Mouse (Mus musculus): ENCODE data around the gene Sh3bp1.
"Not testable (repeated sequence)": the region's sequence is repeated elsewhere in the genome, so short reads cannot be mapped to it uniquely, and the experiment has no call there.

The Sh3bp1 gene

GRCm38 (mm10) chr15:78877810-78878390 is 21.7 kb upstream of the Sh3bp1 start:
- no peak for DNase-seq

GRCm38 (mm10) chr15:78878792-78879516 is 20.6 kb upstream of the Sh3bp1 start:
- DNase-seq, result not testable (repeated sequence)

DNA sequence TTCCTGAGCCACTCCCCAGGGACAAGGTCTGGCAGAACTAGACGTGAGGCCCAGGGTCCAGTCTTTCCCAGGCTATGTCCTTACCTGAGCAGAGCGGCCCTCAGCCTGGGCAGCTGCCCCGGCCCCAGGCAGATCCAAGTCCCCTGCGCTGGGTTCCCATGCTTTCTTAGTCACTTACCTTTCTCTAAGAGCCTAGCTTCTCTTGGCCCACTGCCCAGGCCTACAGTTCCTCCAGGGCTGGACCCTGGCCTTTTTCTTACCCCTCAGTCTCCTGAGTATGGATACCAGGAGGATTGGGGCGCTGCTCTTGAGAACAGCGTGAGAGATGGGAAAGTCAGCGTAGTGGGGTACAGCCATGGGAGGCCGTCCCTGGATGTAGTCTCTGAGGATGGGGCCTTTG is 19.1 kb upstream of the Sh3bp1 start:
- peak in 1 of 2 experiments; percentile 44 for DNase-seq

- DNase-seq, result no peak
These were observed 17.7 kb upstream of the Sh3bp1 start for GRCm38 (mm10) chr15:78881828-78882227.

DNA sequence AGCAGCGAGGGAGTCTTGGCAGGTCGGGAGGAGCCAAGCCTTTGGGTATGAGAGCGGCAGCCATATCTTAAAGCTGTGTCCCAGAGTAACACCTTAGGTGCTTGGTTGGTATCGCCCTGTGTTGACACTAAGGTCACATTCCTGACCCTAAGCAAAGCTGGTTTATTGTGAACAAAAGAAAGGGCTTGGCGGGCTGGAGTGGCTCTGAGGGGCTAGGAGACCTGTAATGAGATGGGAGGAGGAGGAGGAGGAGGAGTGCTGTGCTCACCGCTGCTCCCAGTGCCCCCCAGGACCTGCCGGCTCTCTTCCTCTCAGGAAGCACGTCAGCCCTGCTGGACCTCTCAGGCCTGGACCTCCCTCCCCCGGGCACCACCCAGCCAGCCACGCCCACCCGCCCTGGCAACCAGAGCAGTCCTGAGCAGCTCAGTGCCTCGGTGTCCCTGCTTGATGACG is 10.1 kb upstream of the Sh3bp1 start:
- DNase-seq, result no peak

DNA sequence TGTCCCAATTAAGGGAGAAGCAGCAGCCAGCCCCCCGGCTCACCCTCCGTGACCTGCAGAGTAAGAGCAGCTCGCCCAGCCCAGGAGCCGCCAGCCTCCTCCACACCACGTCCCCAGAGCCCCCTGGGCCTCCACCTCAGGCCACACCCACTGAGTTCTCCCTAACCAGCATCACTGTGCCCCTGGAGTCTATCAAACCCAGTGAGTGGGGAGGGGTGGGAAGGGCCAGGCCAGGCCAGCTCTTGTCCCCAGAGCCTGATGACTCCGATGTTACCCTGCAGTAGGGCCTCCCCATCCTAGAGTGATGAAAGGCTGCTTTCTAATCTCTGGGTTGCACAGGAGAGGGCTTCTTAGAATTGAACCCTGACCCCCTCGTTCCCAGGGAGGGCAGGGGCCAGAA is 7.1 kb upstream of the Sh3bp1 start:
- DNase-seq, result no peak

GRCm38 (mm10) chr15:78894726-78895125 is 4.8 kb upstream of the Sh3bp1 start:
- no peak for DNase-seq

DNA sequence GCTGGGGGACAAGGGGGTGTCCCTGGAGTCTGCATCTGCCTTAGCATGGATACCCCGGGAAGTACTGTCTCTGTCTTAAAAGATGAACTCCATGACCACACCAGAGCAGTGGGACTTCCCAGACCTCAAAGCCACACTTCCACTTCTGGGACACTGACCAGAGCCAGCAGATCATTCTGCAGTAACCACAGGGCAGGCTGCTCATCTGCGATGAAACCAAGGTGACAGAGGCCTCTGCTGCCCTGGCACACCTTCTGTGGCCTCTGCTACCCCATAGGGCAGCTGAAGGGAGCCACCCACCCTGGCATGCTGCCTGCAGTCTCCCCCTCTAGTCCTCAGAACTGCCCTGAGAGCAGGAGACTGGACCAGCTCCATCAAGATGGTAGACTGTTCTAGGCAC is 3.8 kb upstream of the Sh3bp1 start:
- DNase-seq, result peak in 1 of 2 experiments; percentile 46

DNA sequence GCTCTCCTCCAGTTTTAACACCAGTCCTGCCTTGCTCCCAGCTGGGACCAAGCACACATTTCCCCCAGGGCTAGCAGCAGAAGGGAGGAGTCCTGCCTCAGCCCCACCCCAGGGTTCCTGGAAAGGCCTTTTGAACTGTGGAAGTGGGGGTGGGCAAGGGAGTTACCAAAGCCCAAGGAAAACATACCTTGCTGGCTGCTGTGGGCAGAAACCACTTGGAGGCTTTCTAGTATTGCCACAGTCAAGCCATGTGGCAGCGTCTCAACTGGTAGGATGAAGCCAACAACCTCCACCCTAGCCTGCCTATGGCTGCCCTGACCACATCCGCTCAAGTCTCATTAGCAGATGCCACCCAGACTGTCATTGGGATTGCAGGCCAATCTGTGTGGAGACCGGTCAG is 3.4 kb upstream of the Sh3bp1 start:
- no peak for DNase-seq

- DNase-seq, result no peak
These were observed 2.1 kb upstream of the Sh3bp1 start for GRCm38 (mm10) chr15:78897488-78897887.

GRCm38 (mm10) chr15:78898507-78899001 is 1.0 kb upstream of the Sh3bp1 start:
- DNase-seq, result no peak

GRCm38 (mm10) chr15:78899409-78899739 is 194 bp upstream of the Sh3bp1 start, which contains the start of gene Gm49510:
Gm49510 (plus strand) TSS chr15:78899667.
- no peak for DNase-seq

GRCm38 (mm10) chr15:78900585-78901421 is 1.2 kb downstream of the Sh3bp1 start:
- DNase-seq, result no peak

GRCm38 (mm10) chr15:78901422-78901789 is 1.8 kb downstream of the Sh3bp1 start:
- DNase-seq, result no peak

GRCm38 (mm10) chr15:78903243-78903642 is 3.7 kb downstream of the Sh3bp1 start:
- DNase-seq, result peak; percentile 93 to 95

GRCm38 (mm10) chr15:78908399-78908798 is 8.8 kb downstream of the Sh3bp1 start:
- DNase-seq, result no peak

DNA sequence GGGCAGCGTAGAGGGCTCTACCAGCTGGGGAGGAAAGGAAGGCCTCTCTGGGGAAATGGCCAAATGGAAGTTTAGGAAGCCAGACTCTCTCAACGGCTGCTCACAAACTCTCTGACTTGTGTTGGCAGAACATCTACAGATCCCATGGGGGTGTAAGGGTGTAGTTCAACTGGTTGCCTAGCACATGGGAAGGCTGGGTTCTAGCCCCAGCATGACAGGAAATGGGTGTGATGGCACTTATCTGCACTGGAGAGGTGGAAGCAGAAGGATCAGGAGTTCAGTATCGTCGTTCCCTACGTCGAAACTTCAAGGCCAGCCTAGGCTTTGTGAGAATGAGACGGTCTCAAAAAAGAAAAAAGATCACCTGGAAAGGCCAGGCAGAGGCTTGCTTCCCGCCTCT is 9.4 kb downstream of the Sh3bp1 start:
- no peak for DNase-seq

GRCm38 (mm10) chr15:78912040-78912439 is 12.5 kb downstream of the Sh3bp1 start:
- DNase-seq, result peak; percentile 77 to 86

GRCm38 (mm10) chr15:78913632-78914090 is 14.1 kb downstream of the Sh3bp1 start, which contains the start of gene Pdxp:
Pdxp (plus strand) TSS chr15:78913919.
- peak; percentile 99 for DNase-seq

DNA sequence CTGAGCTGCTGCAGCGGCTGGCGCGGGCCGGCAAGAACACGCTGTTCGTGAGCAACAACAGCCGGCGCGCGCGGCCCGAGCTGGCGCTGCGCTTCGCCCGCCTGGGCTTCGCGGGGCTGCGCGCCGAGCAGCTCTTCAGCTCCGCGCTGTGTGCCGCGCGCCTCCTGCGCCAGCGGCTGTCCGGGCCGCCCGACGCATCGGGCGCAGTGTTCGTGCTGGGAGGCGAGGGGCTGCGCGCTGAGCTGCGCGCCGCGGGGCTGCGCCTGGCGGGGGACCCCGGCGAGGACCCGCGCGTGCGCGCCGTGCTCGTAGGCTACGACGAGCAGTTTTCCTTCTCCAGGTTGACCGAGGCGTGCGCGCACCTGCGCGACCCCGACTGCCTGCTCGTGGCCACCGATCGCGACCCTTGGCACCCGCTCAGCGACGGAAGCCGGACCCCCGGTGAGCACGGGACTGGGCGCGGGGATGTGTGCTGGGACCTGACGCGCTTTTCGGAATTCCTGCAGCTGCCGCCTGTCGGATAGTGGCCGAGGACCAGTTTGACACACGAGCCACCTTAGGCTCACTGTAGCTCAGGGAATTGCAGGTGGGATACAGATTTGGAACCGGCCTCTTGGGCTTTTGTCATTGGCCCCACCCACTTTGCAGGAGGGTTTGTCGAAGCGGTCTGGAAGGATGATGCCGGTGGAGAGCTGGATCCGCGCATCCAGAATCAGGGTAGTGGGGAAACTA is 14.7 kb downstream of the Sh3bp1 start:
- peak; percentile 83 to 84 for DNase-seq

- no peak for DNase-seq
These were observed 15.5 kb downstream of the Sh3bp1 start for GRCm38 (mm10) chr15:78914823-78915659.

GRCm38 (mm10) chr15:78915660-78916017 is 16.1 kb downstream of the Sh3bp1 start:
- peak; percentile 81 to 82 for DNase-seq

All from cerebellum, postnatal 14 days (tissue).